9 mouse cellular contexts compared by ENCODE assay signal in the genomic region with DNA sequence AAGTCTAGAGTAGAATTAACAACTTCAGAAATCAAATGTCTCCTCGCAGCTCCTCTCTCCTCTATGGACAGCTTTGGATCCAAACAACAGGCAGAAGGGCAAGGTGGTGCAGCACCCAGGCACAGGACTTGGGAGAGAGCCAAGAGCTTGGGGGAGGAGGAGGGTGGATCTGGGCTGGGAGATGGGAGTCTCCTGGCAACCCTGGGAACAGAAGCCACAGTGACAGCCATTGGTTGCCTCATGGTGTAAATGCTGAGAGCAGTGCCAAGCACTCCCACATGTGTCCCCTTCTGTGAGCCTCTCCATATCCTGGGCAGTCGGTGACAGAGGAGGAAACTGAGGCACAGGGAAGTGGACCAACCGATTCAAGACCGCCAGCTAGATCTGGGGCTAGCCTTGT. TPM values are rescaled to one million over a fixed set of nuclear protein-coding genes. Genes with fewer than 3 reads are reported as not detected.
DNase-seq lines count a peak whose midpoint lies in the region; ATAC-seq and TF ChIP-seq lines count a peak whose summit lies in the region.
"Had no signal": no experiment of that assay in that cellular context is flagged by ENCODE, and none has a peak within 500 bp of the region (broad histone marks: within the 10 kb centered on the region; RNA-seq: fewer than 3 reads in every experiment).

No protein-coding gene starts in this region.

- no peaks in the 10 kb centered on the region for H3K9me3 ChIP-seq in heart, embryonic 12.5 days (replicated peaks)
- no peaks in the 10 kb centered on the region for H3K9me3 ChIP-seq in hindbrain, embryonic 12.5 days (replicated peaks)

- no peak overlapping the region for H3K9ac ChIP-seq in heart, adult 2 months (ENCODE audit: low read depth, low read length)
- no peak overlapping the region for H3K9ac ChIP-seq in heart, embryonic 12.5 days
- H3K9ac ChIP-seq in hindbrain, embryonic 12.5 days = no peak overlapping the region

- no peaks in the 10 kb centered on the region for H3K79me2 ChIP-seq in heart, adult 2 months (replicated peaks; ENCODE audit: control insufficient read depth, insufficient read depth, low read length)

- peak; percentile 17 to 22 for DNase-seq in heart, adult 2 months
- DNase-seq in brain, embryonic 18.5 days (ENCODE audit: low read depth, low spot score) = peak; percentile 54
- peak; percentile 81 to 83 for DNase-seq in layer of hippocampus, postnatal 36 days
- DNase-seq in ovary, postnatal 14 days (ENCODE audit: low spot score) = peak; percentile 29
- no peak for DNase-seq in liver
- no peak for DNase-seq in thymus, adult 2 months

- H3K4me1 ChIP-seq in heart, adult 2 months (ENCODE audit: control insufficient read depth, insufficient read depth, low read length) = no peaks in the 10 kb centered on the region
- H3K4me1 ChIP-seq in heart, embryonic 12.5 days (replicated peaks) = peaks cover 15% of the 10 kb centered on the region
- H3K4me1 ChIP-seq in hindbrain, embryonic 12.5 days = peaks cover 9% of the 10 kb centered on the region
- no peaks in the 10 kb centered on the region for H3K4me1 ChIP-seq in thymus, adult 2 months (replicated peaks; ENCODE audit: control insufficient read depth, insufficient read depth, low read length)

- H3K27me3 ChIP-seq in heart, adult 2 months (ENCODE audit: control insufficient read depth, insufficient read depth, low read length) = no peaks in the 10 kb centered on the region
- H3K27me3 ChIP-seq in heart, embryonic 12.5 days (replicated peaks) = peaks cover 18% of the 10 kb centered on the region; the same call in 1 of the 2 replicates
- no peaks in the 10 kb centered on the region for H3K27me3 ChIP-seq in hindbrain, embryonic 12.5 days
- no peaks in the 10 kb centered on the region; the same call in 1 of the 2 replicates for H3K27me3 ChIP-seq in thymus, adult 2 months (ENCODE audit: control insufficient read depth, insufficient read depth, low read length)

- no peak overlapping the region for H3K27ac ChIP-seq in heart, adult 2 months
- no peak overlapping the region for H3K27ac ChIP-seq in heart, embryonic 12.5 days (ENCODE audit: poor library complexity, severe bottlenecking)
- H3K27ac ChIP-seq in hindbrain, embryonic 12.5 days = no peak overlapping the region
- no peak overlapping the region for H3K27ac ChIP-seq in thymus, adult 2 months (ENCODE audit: control insufficient read depth, insufficient read depth, low read length)

- no peak for ATAC-seq in heart, embryonic 12.5 days (ENCODE audit: insufficient number of reproducible peaks, low FRiP score)
- ATAC-seq in hindbrain, embryonic 12.5 days (ENCODE audit: low FRiP score) = peak; percentile 74

- intact Hi-C loops in heart, adult 2 months (cut with DNase I) = no loop called here

- TF ChIP-seq EP300 in heart, adult 2 months (IDR thresholded peaks at IDR 0.05; ENCODE audit: insufficient read depth, low read depth, low read length) = no peak

- WGBS in heart, adult 2 months = 71% methylated on average over 4 of the region's 4 CpGs
- WGBS in heart, embryonic 12.5 days = 78% methylated on average over 4 of the region's 4 CpGs
- WGBS in hindbrain, embryonic 12.5 days = 78% methylated on average over 4 of the region's 4 CpGs
- 85% methylated on average over 4 of the region's 4 CpGs for WGBS in thymus, adult 2 months

- H3K4me3 ChIP-seq in heart, adult 2 months = no peak overlapping the region
- H3K4me3 ChIP-seq in heart, embryonic 12.5 days = no peak overlapping the region
- H3K4me3 ChIP-seq in hindbrain, embryonic 12.5 days = no peak overlapping the region
- H3K4me3 ChIP-seq in thymus, adult 2 months (ENCODE audit: control insufficient read depth, insufficient read depth, low read length) = no peak overlapping the region

- no peaks in the 10 kb centered on the region for H3K36me3 ChIP-seq in heart, adult 2 months (ENCODE audit: control insufficient read depth, insufficient read depth, low read length)
- H3K36me3 ChIP-seq in heart, embryonic 12.5 days = no peaks in the 10 kb centered on the region
- no peaks in the 10 kb centered on the region for H3K36me3 ChIP-seq in hindbrain, embryonic 12.5 days
- H3K36me3 ChIP-seq in thymus, adult 2 months (ENCODE audit: control insufficient read depth, insufficient read depth, low read length) = no peaks in the 10 kb centered on the region

- TF ChIP-seq POLR2A in heart, adult 2 months (IDR thresholded peaks at IDR 0.05; ENCODE audit: insufficient read depth, low read depth, low read length) = no peak
- no peak for TF ChIP-seq POLR2A in thymus, adult 2 months (IDR thresholded peaks at IDR 0.05; ENCODE audit: control insufficient read depth, extremely low read depth, insufficient read depth, low read length, poor library complexity)

- H3K4me2 ChIP-seq in heart, embryonic 12.5 days = no peak overlapping the region
- peak overlapping the region; percentile 28 for H3K4me2 ChIP-seq in hindbrain, embryonic 12.5 days (replicated peaks)

- no peak for TF ChIP-seq CTCF in heart, adult 2 months (IDR thresholded peaks at IDR 0.05)
- no peak for TF ChIP-seq CTCF in thymus, adult 2 months (IDR thresholded peaks at IDR 0.05; ENCODE audit: borderline replicate concordance, control insufficient read depth, extremely low read depth, insufficient read depth, low read length, poor library complexity)

RNA-seq across cellular contexts. Expression of a gene that starts 1.3 kb away (rescaled TPM):
- 1 to 10 TPM; 2.1 to 3.6 TPM for total RNA-seq in heart, adult 2 months (2021)
- 0.57 and 2.3 TPM in 2 replicates for polyA plus RNA-seq in heart, adult 2 months (2012; rRNA removed)
- 1.7 and 2.2 TPM in 2 replicates for polyA plus RNA-seq in heart, embryonic 12.5 days (2016; fragmentation: Nextera tagmentation; extraction: Ambion mirVana)
- polyA plus RNA-seq in hindbrain, embryonic 12.5 days (2016; fragmentation: Nextera tagmentation; extraction: Ambion mirVana) = 97.1 and 116 TPM in 2 replicates
- total RNA-seq in layer of hippocampus, postnatal 36 days (2021) = 100 to 1,000 TPM; 289 to 293 TPM
- 0.71 TPM in 1 of 2 replicates, not detected in the other for polyA plus RNA-seq in thymus, adult 2 months (2012; rRNA removed)
- total RNA-seq: liver, adult 2 months had no signal
- polyA plus RNA-seq: liver, adult 2 months had no signal

RNA-seq across cellular contexts. Expression of a gene that starts 25.3 kb away (rescaled TPM):
- total RNA-seq in heart, adult 2 months (2021) = not detected
- polyA plus RNA-seq in heart, adult 2 months (2012; rRNA removed) = not detected in 2 replicates
- polyA plus RNA-seq in heart, embryonic 12.5 days (2016; fragmentation: Nextera tagmentation; extraction: Ambion mirVana) = not detected in 2 replicates
- not detected in 2 replicates for polyA plus RNA-seq in hindbrain, embryonic 12.5 days (2016; fragmentation: Nextera tagmentation; extraction: Ambion mirVana)
- total RNA-seq in layer of hippocampus, postnatal 36 days (2021) = not detected
- polyA plus RNA-seq in thymus, adult 2 months (2012; rRNA removed) = 0.53 and 0.85 TPM in 2 replicates
- total RNA-seq: liver, adult 2 months had no signal
- polyA plus RNA-seq: liver, adult 2 months had no signal

Comparison
In these comparisons a context has a peak if more than half of its experiments do, and no peak if none do; other contexts are left out.
1. DNase-seq: peak in heart, adult 2 months (2 of 2), brain, embryonic 18.5 days (single experiment), layer of hippocampus, postnatal 36 days (2 of 2) and ovary, postnatal 14 days (single experiment); none in liver (single experiment) and thymus, adult 2 months (single experiment).
2. RNA of a gene that starts 1.3 kb away (polyA plus RNA-seq): 97.1 to 116 TPM in hindbrain, embryonic 12.5 days; 1.7 to 2.2 TPM in heart, embryonic 12.5 days, 0.57 to 2.3 TPM in heart, adult 2 months and 0.71 TPM in thymus, adult 2 months; every median in the first group is over 10 times any median in the second.